Mouse (Mus musculus): ENCODE results near the gene Ust. TPM values are rescaled to one million over a fixed set of nuclear protein-coding genes. Genes with fewer than 3 reads are reported as not detected.

Gene Ust
- polyA plus RNA-seq, 1 experiment from 2014 or later = 2.0 TPM

- H3K36me3 ChIP-seq (ENCODE audit: control insufficient read depth, insufficient read depth) = no peaks in the 10 kb centered on the region
- H3K27me3 ChIP-seq (replicated peaks; ENCODE audit: control insufficient read depth, insufficient read depth, low read length) = no peaks in the 10 kb centered on the region
- no peak overlapping the region for H3K9ac ChIP-seq (ENCODE audit: low read depth, low read length)
- no peak overlapping the region for H3K27ac ChIP-seq (ENCODE audit: low read depth, low read length)
- 84% methylated on average over 1 of the region's 1 CpGs for whole genome bisulfite sequencing
- no peak overlapping the region for H3K4me3 ChIP-seq (ENCODE audit: low read depth, low read length)
- ATAC-seq = no peak
- no peaks in the 10 kb centered on the region for H3K4me1 ChIP-seq (replicated peaks; ENCODE audit: control insufficient read depth, insufficient read depth, low read length)
- H3K4me2 ChIP-seq (replicated peaks; ENCODE audit: low read depth) = no peak overlapping the region
- no peak for TF ChIP-seq CTCF (IDR thresholded peaks at IDR 0.05; ENCODE audit: low read depth)
- no peaks in the 10 kb centered on the region for H3K9me3 ChIP-seq (ENCODE audit: control insufficient read depth)
Measured at GRCm38 (mm10) chr10:8491909-8492591, 26.6 kb downstream of the Ust start.

DNA sequence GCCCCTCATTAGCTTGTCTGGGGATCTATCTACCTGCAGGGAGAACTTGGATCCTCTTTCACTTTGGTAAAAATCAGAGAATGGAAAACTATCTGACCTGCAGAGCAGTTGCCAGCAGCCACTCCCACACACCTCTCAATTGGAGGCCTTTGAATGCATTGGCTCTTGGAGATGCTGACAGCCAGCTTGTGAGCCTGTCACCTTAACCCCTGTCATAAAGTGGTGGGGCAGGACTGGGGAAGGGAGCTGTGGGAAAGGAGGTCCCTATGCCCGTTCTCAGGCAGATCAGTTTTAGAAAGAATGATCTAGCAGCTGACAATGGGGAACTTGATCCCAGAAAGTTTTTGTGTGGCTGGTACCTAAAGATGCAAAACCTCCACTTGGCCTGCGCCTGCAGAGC lies 31.2 kb downstream of the Ust start:
- H3K4me3 ChIP-seq (ENCODE audit: low read depth, low read length) = no peak overlapping the region
- H3K9me3 ChIP-seq (ENCODE audit: control insufficient read depth) = no peaks in the 10 kb centered on the region
- H3K36me3 ChIP-seq (ENCODE audit: control insufficient read depth, insufficient read depth) = no peaks in the 10 kb centered on the region
- no peak overlapping the region for H3K9ac ChIP-seq (ENCODE audit: low read depth, low read length)
- H3K4me2 ChIP-seq (replicated peaks; ENCODE audit: low read depth) = no peak overlapping the region
- no peaks in the 10 kb centered on the region for H3K27me3 ChIP-seq (replicated peaks; ENCODE audit: control insufficient read depth, insufficient read depth, low read length)
- TF ChIP-seq CTCF (IDR thresholded peaks at IDR 0.05; ENCODE audit: low read depth) = no peak
- ATAC-seq = no peak
- H3K4me1 ChIP-seq (replicated peaks; ENCODE audit: control insufficient read depth, insufficient read depth, low read length) = no peaks in the 10 kb centered on the region
- no peak overlapping the region for H3K27ac ChIP-seq (ENCODE audit: low read depth, low read length)
- WGBS = 70% methylated on average over 2 of the region's 2 CpGs

- Histone ChIP-seq H3K36me3 (ENCODE audit: control insufficient read depth, insufficient read depth) (no peaks in the 10 kb centered on the region), H3K27me3 (replicated peaks; ENCODE audit: control insufficient read depth, insufficient read depth, low read length) (no peaks in the 10 kb centered on the region), H3K4me1 (replicated peaks; ENCODE audit: control insufficient read depth, insufficient read depth, low read length) (no peaks in the 10 kb centered on the region), H3K9ac (ENCODE audit: low read depth, low read length) (no peak overlapping the region), H3K9me3 (ENCODE audit: control insufficient read depth) (no peaks in the 10 kb centered on the region), H3K4me2 (replicated peaks; ENCODE audit: low read depth) (no peak overlapping the region), H3K27ac (ENCODE audit: low read depth, low read length) (no peak overlapping the region), H3K4me3 (ENCODE audit: low read depth, low read length) (no peak overlapping the region)
- WGBS = 79% methylated on average over 4 of the region's 4 CpGs
- TF ChIP-seq CTCF (IDR thresholded peaks at IDR 0.05; ENCODE audit: low read depth) = no peak
- ATAC-seq = no peak
Measured at GRCm38 (mm10) chr10:8484487-8484886, 34.1 kb downstream of the Ust start.

GRCm38 (mm10) chr10:8482779-8483178 lies 35.8 kb downstream of the Ust start:
- no peaks in the 10 kb centered on the region for H3K36me3 ChIP-seq (ENCODE audit: control insufficient read depth, insufficient read depth)
- no peak for ATAC-seq
- no peak overlapping the region for H3K9ac ChIP-seq (ENCODE audit: low read depth, low read length)
- H3K4me3 ChIP-seq (ENCODE audit: low read depth, low read length) = no peak overlapping the region
- H3K9me3 ChIP-seq (ENCODE audit: control insufficient read depth) = no peaks in the 10 kb centered on the region
- H3K4me1 ChIP-seq (replicated peaks; ENCODE audit: control insufficient read depth, insufficient read depth, low read length) = no peaks in the 10 kb centered on the region
- no peak overlapping the region for H3K27ac ChIP-seq (ENCODE audit: low read depth, low read length)
- no peak overlapping the region for H3K4me2 ChIP-seq (replicated peaks; ENCODE audit: low read depth)
- no peaks in the 10 kb centered on the region for H3K27me3 ChIP-seq (replicated peaks; ENCODE audit: control insufficient read depth, insufficient read depth, low read length)
- no peak for TF ChIP-seq CTCF (IDR thresholded peaks at IDR 0.05; ENCODE audit: low read depth)
- WGBS = 94% methylated on average over 4 of the region's 4 CpGs

DNA sequence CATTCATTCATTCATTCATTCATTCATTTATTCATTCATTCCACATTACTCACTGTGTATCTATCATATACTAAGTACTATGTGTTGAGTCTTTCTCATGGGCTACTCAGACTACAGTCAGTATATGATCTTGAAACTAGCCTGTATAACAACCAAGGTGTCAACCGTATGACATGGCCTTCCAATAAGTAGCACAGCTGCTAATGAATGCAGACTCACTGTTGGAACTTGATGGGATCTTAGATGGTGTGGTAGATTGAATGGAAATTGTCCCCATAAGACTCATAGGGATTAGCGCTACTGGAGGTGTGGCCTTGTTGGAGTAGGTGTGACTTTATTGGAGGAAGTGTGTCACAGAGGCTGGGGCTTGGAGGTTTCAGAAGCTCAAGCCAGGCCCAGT lies 38.8 kb downstream of the Ust start:
- no peak for ATAC-seq
- no peak overlapping the region for H3K4me3 ChIP-seq (ENCODE audit: low read depth, low read length)
- WGBS = 93% methylated on average over 2 of the region's 2 CpGs
- H3K4me2 ChIP-seq (replicated peaks; ENCODE audit: low read depth) = no peak overlapping the region
- no peak overlapping the region for H3K9ac ChIP-seq (ENCODE audit: low read depth, low read length)
- no peaks in the 10 kb centered on the region for H3K4me1 ChIP-seq (replicated peaks; ENCODE audit: control insufficient read depth, insufficient read depth, low read length)
- H3K27me3 ChIP-seq (replicated peaks; ENCODE audit: control insufficient read depth, insufficient read depth, low read length) = no peaks in the 10 kb centered on the region
- H3K27ac ChIP-seq (ENCODE audit: low read depth, low read length) = no peak overlapping the region
- no peaks in the 10 kb centered on the region for H3K9me3 ChIP-seq (ENCODE audit: control insufficient read depth)
- no peaks in the 10 kb centered on the region for H3K36me3 ChIP-seq (ENCODE audit: control insufficient read depth, insufficient read depth)
- TF ChIP-seq CTCF (IDR thresholded peaks at IDR 0.05; ENCODE audit: low read depth) = no peak

- no peaks in the 10 kb centered on the region for H3K4me1 ChIP-seq (replicated peaks; ENCODE audit: control insufficient read depth, insufficient read depth, low read length)
- no peaks in the 10 kb centered on the region for H3K36me3 ChIP-seq (ENCODE audit: control insufficient read depth, insufficient read depth)
- no peak overlapping the region for H3K4me2 ChIP-seq (replicated peaks; ENCODE audit: low read depth)
- no peaks in the 10 kb centered on the region for H3K9me3 ChIP-seq (ENCODE audit: control insufficient read depth)
- no peak overlapping the region for H3K4me3 ChIP-seq (ENCODE audit: low read depth, low read length)
- H3K27me3 ChIP-seq (replicated peaks; ENCODE audit: control insufficient read depth, insufficient read depth, low read length) = no peaks in the 10 kb centered on the region
- WGBS = 82% methylated on average over 8 of the region's 8 CpGs
- TF ChIP-seq CTCF (IDR thresholded peaks at IDR 0.05; ENCODE audit: low read depth) = no peak
- H3K9ac ChIP-seq (ENCODE audit: low read depth, low read length) = no peak overlapping the region
- ATAC-seq = no peak
- no peak overlapping the region for H3K27ac ChIP-seq (ENCODE audit: low read depth, low read length)
Measured at GRCm38 (mm10) chr10:8477936-8478335, 40.7 kb downstream of the Ust start.

GRCm38 (mm10) chr10:8471995-8472394 lies 46.6 kb downstream of the Ust start:
- Histone ChIP-seq H3K9me3 (ENCODE audit: control insufficient read depth) (no peaks in the 10 kb centered on the region), H3K4me1 (replicated peaks; ENCODE audit: control insufficient read depth, insufficient read depth, low read length) (no peaks in the 10 kb centered on the region), H3K36me3 (ENCODE audit: control insufficient read depth, insufficient read depth) (no peaks in the 10 kb centered on the region), H3K4me2 (replicated peaks; ENCODE audit: low read depth) (no peak overlapping the region), H3K27me3 (replicated peaks; ENCODE audit: control insufficient read depth, insufficient read depth, low read length) (no peaks in the 10 kb centered on the region), H3K27ac (ENCODE audit: low read depth, low read length) (no peak overlapping the region), H3K4me3 (ENCODE audit: low read depth, low read length) (no peak overlapping the region), H3K9ac (ENCODE audit: low read depth, low read length) (no peak overlapping the region)
- no peak for TF ChIP-seq CTCF (IDR thresholded peaks at IDR 0.05; ENCODE audit: low read depth)
- WGBS = 83% methylated on average over 12 of the region's 12 CpGs
- no peak for ATAC-seq

Data from intestine, postnatal 0 days (tissue).